In the genomic region with DNA sequence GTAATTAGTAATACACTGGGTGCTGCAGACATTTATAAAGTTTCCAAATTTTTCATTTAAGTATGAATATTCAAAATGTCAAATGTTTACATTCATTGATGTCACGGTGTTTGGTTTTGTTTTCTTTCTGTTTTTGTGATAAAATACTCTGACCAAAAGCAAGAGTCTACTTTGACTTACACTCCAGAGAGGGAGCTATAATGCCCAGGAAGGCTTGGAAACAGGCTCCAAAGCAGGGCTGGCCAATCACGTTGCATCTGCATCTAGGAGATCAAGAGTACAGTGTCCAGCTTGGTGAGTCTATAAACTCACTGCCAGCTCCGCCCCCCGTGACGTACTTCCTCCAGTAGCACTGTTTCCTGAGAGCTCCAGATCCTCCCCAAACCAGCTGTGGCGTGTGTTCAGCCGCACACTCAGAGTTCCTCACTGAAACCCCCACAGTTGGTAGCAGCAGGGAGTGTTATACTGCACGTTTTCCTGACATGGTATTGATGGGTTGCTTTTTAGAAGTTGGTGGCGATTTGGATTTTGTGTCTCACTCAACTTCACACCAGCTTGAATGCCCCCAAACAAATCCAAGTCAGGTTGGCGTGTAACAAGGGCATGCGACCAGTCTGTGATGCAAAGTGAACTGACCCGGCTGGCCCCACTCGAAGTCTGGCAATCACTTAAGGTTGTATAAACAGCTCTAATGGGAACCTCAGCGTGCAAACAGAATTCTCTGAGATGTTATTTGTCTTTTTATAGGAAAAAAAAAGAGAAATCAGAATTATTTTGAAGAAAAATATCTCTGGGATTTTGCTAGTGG, we compare ENCODE assay signal across 9 mouse cellular contexts.
DNase-seq lines count a peak whose midpoint lies in the region; ATAC-seq and TF ChIP-seq lines count a peak whose summit lies in the region.
"Had no signal": no experiment of that assay in that cellular context is flagged by ENCODE, and none has a peak within 500 bp of the region (broad histone marks: within the 10 kb centered on the region; RNA-seq: fewer than 3 reads in every experiment).

No protein-coding gene starts in this region.

- no peaks in the 10 kb centered on the region for H3K4me1 ChIP-seq in intestine, postnatal 0 days (replicated peaks; ENCODE audit: control insufficient read depth, insufficient read depth, low read length)
- H3K4me1 ChIP-seq in cerebellum, adult 2 months (ENCODE audit: control insufficient read depth, insufficient read depth, low read length), result no peaks in the 10 kb centered on the region

- no peak overlapping the region for H3K4me3 ChIP-seq in intestine, postnatal 0 days (ENCODE audit: low read depth, low read length)
- no peak overlapping the region for H3K4me3 ChIP-seq in cerebellum, adult 2 months (replicated peaks; ENCODE audit: insufficient read depth, low read depth, low read length)

- no peaks in the 10 kb centered on the region for H3K9me3 ChIP-seq in intestine, postnatal 0 days (ENCODE audit: control insufficient read depth)

- H3K27ac ChIP-seq in intestine, postnatal 0 days (ENCODE audit: low read depth, low read length), result peak overlapping the region; percentile 15; the same call in 1 of the 2 replicates
- H3K27ac ChIP-seq in cerebellum, adult 2 months (ENCODE audit: insufficient read depth, low read length), result no peak overlapping the region

- 60% methylated on average over 14 of the region's 14 CpGs for WGBS in intestine, postnatal 0 days
- 74% methylated on average over 14 of the region's 14 CpGs for WGBS in cerebellum, adult 2 months

- H3K9ac ChIP-seq in intestine, postnatal 0 days (ENCODE audit: low read depth, low read length), result no peak overlapping the region

- TF ChIP-seq CTCF in intestine, postnatal 0 days (IDR thresholded peaks at IDR 0.05; ENCODE audit: low read depth), result peak; percentile 28
- TF ChIP-seq CTCF in cerebellum, adult 2 months (IDR thresholded peaks at IDR 0.05; ENCODE audit: borderline replicate concordance, insufficient read depth, low read depth, low read length), result no peak

- intact Hi-C loops in heart, postnatal 25 days (cut with DNase I), result no loop called here

- no peak for TF ChIP-seq POLR2A in cerebellum, adult 2 months (IDR thresholded peaks at IDR 0.05; ENCODE audit: borderline replicate concordance, insufficient read depth, low read length)

- DNase-seq in heart, adult 9 months (ENCODE audit: low spot score in 2 of 2), result peak; percentile 30 to 34
- DNase-seq in heart, postnatal 25 days (ENCODE audit: low spot score), result no peak
- peak; percentile 32 for DNase-seq in brain, adult 2 months (ENCODE audit: low read depth, low spot score)
- DNase-seq in lung, postnatal 14 days, result peak; percentile 76
- DNase-seq in testis, postnatal 10 days (ENCODE audit: low spot score), result no peak
- no peak for DNase-seq in cerebellum, adult 2 months
- DNase-seq: right cerebral cortex, postnatal 4 days had no signal

- H3K36me3 ChIP-seq in intestine, postnatal 0 days (ENCODE audit: control insufficient read depth, insufficient read depth), result no peaks in the 10 kb centered on the region

- peak; percentile 56; the same call in 1 of the 2 replicates for ATAC-seq in intestine, postnatal 0 days
- ATAC-seq in inflammation-experienced regulatory T-cells, adult 6 months, result no peak

- no peaks in the 10 kb centered on the region for H3K27me3 ChIP-seq in intestine, postnatal 0 days (replicated peaks; ENCODE audit: control insufficient read depth, insufficient read depth, low read length)
- no peaks in the 10 kb centered on the region for H3K27me3 ChIP-seq in cerebellum, adult 2 months (ENCODE audit: control insufficient read depth, insufficient read depth, low read length)

- no peak overlapping the region for H3K4me2 ChIP-seq in intestine, postnatal 0 days (replicated peaks; ENCODE audit: low read depth)

Comparison
In these comparisons a context has a peak if more than half of its experiments do, and no peak if none do; other contexts are left out.
1. DNase-seq: peak in heart, adult 9 months (2 of 2), brain, adult 2 months (single experiment) and lung, postnatal 14 days (single experiment); none in heart, postnatal 25 days (single experiment), testis, postnatal 10 days (single experiment) and cerebellum, adult 2 months (0 of 2).